Mouse (Mus musculus): ENCODE data around the gene Olfr692.

- TF ChIP-seq CTCF (IDR thresholded peaks at IDR 0.05; ENCODE audit: control insufficient read depth, insufficient read depth, insufficient replicate concordance, low read depth, low read length) (no peak), POLR2A (IDR thresholded peaks at IDR 0.05; ENCODE audit: control insufficient read depth, low read depth, low read length) (peak; percentile 71)
These were observed 32.0 kb downstream of the Olfr692 start, which contains the start of gene Fam160a2 for GRCm38 (mm10) chr7:105399935-105400624.

All from testis, adult 2 months (tissue).